In genomic region chr17:32113255-32113522, GRCm38 (mm10) we compare ENCODE assay signal across 8 mouse cellular contexts. TPM values are rescaled to one million over a fixed set of nuclear protein-coding genes. Genes with fewer than 3 reads are reported as not detected.
DNase-seq lines count a peak whose midpoint lies in the region; ATAC-seq and TF ChIP-seq lines count a peak whose summit lies in the region.

No protein-coding gene starts in this region.

- no peak overlapping the region for H3K27ac ChIP-seq in ES-E14 (ENCODE audit: insufficient read depth, low read depth, low read length, poor library complexity, severe bottlenecking)
- H3K27ac ChIP-seq in hindbrain, embryonic 10.5 days, result peak overlapping the region; percentile 73; the same call in 1 of the 2 replicates

- 5% methylated on average over 8 of the region's 8 CpGs for WGBS in hindbrain, embryonic 10.5 days

- H3K4me1 ChIP-seq in erythroblast, embryonic 14.5 days (ENCODE audit: control insufficient read depth), result peaks cover 97% of the 10 kb centered on the region
- peaks cover 2 to 19% of the 10 kb centered on the region in 2 experiments; a peak in 3 of 4 replicates for H3K4me1 ChIP-seq in ES-E14 (ENCODE audit: control insufficient read depth in 2 of 2, insufficient read depth in 2 of 2, low read length in 2 of 2, poor library complexity in 1 of 2)
- H3K4me1 ChIP-seq in hindbrain, embryonic 10.5 days (replicated peaks), result peaks cover 44% of the 10 kb centered on the region

- peaks cover 42% of the 10 kb centered on the region for H3K36me3 ChIP-seq in erythroblast, embryonic 14.5 days (ENCODE audit: control insufficient read depth)
- no peaks in the 10 kb centered on the region for H3K36me3 ChIP-seq in ES-E14 (ENCODE audit: control insufficient read depth, insufficient read depth, low read length, poor library complexity, severe bottlenecking)
- no peaks in the 10 kb centered on the region for H3K36me3 ChIP-seq in hindbrain, embryonic 10.5 days

- H3K27me3 ChIP-seq in erythroblast, embryonic 14.5 days (ENCODE audit: control insufficient read depth), result no peaks in the 10 kb centered on the region
- peaks cover 68% of the 10 kb centered on the region for H3K27me3 ChIP-seq in hindbrain, embryonic 10.5 days (ENCODE audit: insufficient read depth, poor library complexity, severe bottlenecking)

- in situ Hi-C loops in ES-E14 (cut with MboI; ENCODE audit: low sequenced_read_pairs in 2 of 2, unreplicated experiment in 2 of 2), result no loop called here

- peak overlapping the region; percentile 53 for H3K9ac ChIP-seq in ES-E14 (ENCODE audit: insufficient read depth, low read depth, low read length, poor library complexity, severe bottlenecking)

- DNase-seq in ES-E14 (ENCODE audit: low read depth, low spot score), result no peak
- no peak for DNase-seq in hindbrain, embryonic 10.5 days (ENCODE audit: low spot score)
- no peak for DNase-seq in urinary bladder, postnatal 14 days (ENCODE audit: low spot score)
- DNase-seq in gastrocnemius, postnatal 36 days, result no peak
- no peak for DNase-seq in kidney, adult 18-20 months

- H3K9me3 ChIP-seq in erythroblast, embryonic 14.5 days (ENCODE audit: control insufficient read depth, low read length), result no peaks in the 10 kb centered on the region
- H3K9me3 ChIP-seq in ES-E14 (ENCODE audit: control insufficient read depth, insufficient read depth, low read depth, low read length), result no peaks in the 10 kb centered on the region
- no peaks in the 10 kb centered on the region for H3K9me3 ChIP-seq in hindbrain, embryonic 10.5 days

- intact Hi-C loops in gastrocnemius, postnatal 36 days (cut with DNase I), result no loop called here

- H3K4me3 ChIP-seq in erythroblast, embryonic 14.5 days (replicated peaks), result peak overlapping the region; percentile 82
- H3K4me3 ChIP-seq in ES-E14 (ENCODE audit: insufficient read depth in 1 of 2, low read depth in 1 of 2, low read length in 2 of 2, poor library complexity in 1 of 2, severe bottlenecking in 1 of 2), result peak overlapping the region; percentile 63
- peak overlapping the region; percentile 63 for H3K4me3 ChIP-seq in hindbrain, embryonic 10.5 days

- ATAC-seq in erythroblast, adult 5-6 weeks (replicated peaks; ENCODE audit: low FRiP score, poor library complexity, severe bottlenecking), result no peak
- ATAC-seq in megakaryocyte progenitor cell, adult 5-6 weeks (replicated peaks; ENCODE audit: poor library complexity), result 0 out of 2 replicates have a peak, but pooled peaks have one; percentile 3

TF ChIP-seq in ES-E14, 5 proteins besides CTCF, POLR2A, EP300 and RAD21:
- TF ChIP-seq CHD2 (IDR thresholded peaks at IDR 0.05; ENCODE audit: low read depth, low read length) (no peak), ZNF384 (IDR thresholded peaks at IDR 0.05; ENCODE audit: low read depth, low read length) (no peak), MAFK (IDR thresholded peaks at IDR 0.05; ENCODE audit: insufficient read depth, low read depth, low read length) (no peak), ZC3H11A (IDR thresholded peaks at IDR 0.05; ENCODE audit: borderline replicate concordance, low read depth, low read length) (no peak), HCFC1 (IDR thresholded peaks at IDR 0.05; ENCODE audit: borderline replicate concordance, insufficient read depth, low read length) (no peak)

RNA-seq across cellular contexts. Expression of gene Notch3, which starts 53.5 kb away (rescaled TPM):
- polyA plus RNA-seq in erythroblast, embryonic 14.5 days (2012), result 0.01 TPM in 1 of 2 replicates, not detected in the other
- total RNA-seq in erythroblast, adult 5-6 weeks (2015; ENCODE audit: low replicate concordance), result not detected in 2 replicates
- total RNA-seq in erythroblast, adult 5-6 weeks (2017; ENCODE audit: low replicate concordance), result 0.09 and 0.14 TPM in 2 replicates
- total RNA-seq in ES-E14 (2012; rRNA removed), result 37.4 and 73.6 TPM in 2 replicates
- 22.9 and 26.0 TPM in 2 replicates for polyA plus RNA-seq in hindbrain, embryonic 10.5 days (2016; fragmentation: Nextera tagmentation; extraction: Ambion mirVana)
- 0.02 TPM in 1 of 2 replicates, not detected in the other for total RNA-seq in megakaryocyte progenitor cell, adult 5-6 weeks (2015)
- not detected in 2 replicates for total RNA-seq in megakaryocyte progenitor cell, adult 5-6 weeks (2017)
- total RNA-seq in gastrocnemius, postnatal 36 days (2021), result 10 to 100 TPM; 11.0 to 13.3 TPM

Comparison
In these comparisons a context has a peak if more than half of its experiments do, and no peak if none do; other contexts are left out.
1. RNA of gene Notch3, which starts 53.5 kb away (total RNA-seq): 37.4 to 73.6 TPM in ES-E14 and 11.0 to 13.3 TPM in gastrocnemius, postnatal 36 days; 0.09 to 0.14 TPM in erythroblast, adult 5-6 weeks and 0.02 TPM in megakaryocyte progenitor cell, adult 5-6 weeks; every median in the first group is over 10 times any median in the second.
2. Peak in every context shown above with its lines, with median percentiles within 50 percentile points of each other: H3K4me3 ChIP-seq.